In genomic region chr4:16944901-16945300, GRCm38 (mm10) we compare ENCODE assay signal across 24 mouse cellular contexts.
DNase-seq lines count a peak whose midpoint lies in the region; ATAC-seq and TF ChIP-seq lines count a peak whose summit lies in the region.
"Had no signal": no experiment of that assay in that cellular context is flagged by ENCODE, and none has a peak within 500 bp of the region (broad histone marks: within the 10 kb centered on the region; RNA-seq: fewer than 3 reads in every experiment).

No protein-coding gene starts in this region.

- peak; percentile 62; the same call in 1 of the 2 replicates for ATAC-seq in midbrain, embryonic 11.5 days (ENCODE audit: low FRiP score)
- no peak for ATAC-seq in midbrain, postnatal 0 days (ENCODE audit: low FRiP score)
- no peak for ATAC-seq in intestine, postnatal 0 days
- no peak for ATAC-seq in megakaryocyte, adult 5-6 weeks (ENCODE audit: poor library complexity, severe bottlenecking)
- ATAC-seq: CD4-positive, CD25-positive, alpha-beta regulatory T cell, adult 4 months; forebrain, postnatal 0 days; intestine, embryonic 16.5 days had no signal

- H3K27ac ChIP-seq in midbrain, embryonic 11.5 days (ENCODE audit: low read depth, low read length), result no peak overlapping the region
- H3K27ac ChIP-seq in midbrain, postnatal 0 days (ENCODE audit: low read depth, low read length), result no peak overlapping the region
- H3K27ac ChIP-seq in intestine, postnatal 0 days (ENCODE audit: low read depth, low read length), result no peak overlapping the region
- H3K27ac ChIP-seq: forebrain, embryonic 12.5 days; heart, adult 2 months; heart, embryonic 15.5 days; hindbrain, embryonic 14.5 days had no signal

- no peak overlapping the region for H3K4me2 ChIP-seq in midbrain, embryonic 11.5 days
- H3K4me2 ChIP-seq in midbrain, postnatal 0 days (ENCODE audit: low read depth, low read length, poor library complexity, severe bottlenecking), result no peak overlapping the region
- no peak overlapping the region for H3K4me2 ChIP-seq in intestine, postnatal 0 days (replicated peaks; ENCODE audit: low read depth)
- H3K4me2 ChIP-seq: forebrain, embryonic 12.5 days; heart, embryonic 11.5 days; heart, embryonic 15.5 days; hindbrain, embryonic 14.5 days had no signal

- H3K4me1 ChIP-seq in midbrain, embryonic 11.5 days (ENCODE audit: control insufficient read depth, insufficient read depth, low read length), result peaks cover 3% of the 10 kb centered on the region; the same call in 1 of the 2 replicates
- H3K4me1 ChIP-seq in midbrain, postnatal 0 days (ENCODE audit: insufficient read depth, low read length), result no peaks in the 10 kb centered on the region
- no peaks in the 10 kb centered on the region for H3K4me1 ChIP-seq in intestine, postnatal 0 days (replicated peaks; ENCODE audit: control insufficient read depth, insufficient read depth, low read length)
- H3K4me1 ChIP-seq: heart, embryonic 15.5 days had no signal

- H3K27me3 ChIP-seq in midbrain, embryonic 11.5 days (ENCODE audit: control insufficient read depth, insufficient read depth, low read length), result no peaks in the 10 kb centered on the region
- H3K27me3 ChIP-seq in midbrain, postnatal 0 days (ENCODE audit: insufficient read depth, low read length), result no peaks in the 10 kb centered on the region
- no peaks in the 10 kb centered on the region for H3K27me3 ChIP-seq in intestine, postnatal 0 days (replicated peaks; ENCODE audit: control insufficient read depth, insufficient read depth, low read length)
- H3K27me3 ChIP-seq: forebrain, embryonic 12.5 days; heart, embryonic 15.5 days had no signal

- no peak overlapping the region for H3K4me3 ChIP-seq in midbrain, embryonic 11.5 days (ENCODE audit: low read depth, low read length)
- no peak overlapping the region for H3K4me3 ChIP-seq in midbrain, postnatal 0 days (ENCODE audit: low read depth, low read length)
- no peak overlapping the region for H3K4me3 ChIP-seq in intestine, postnatal 0 days (ENCODE audit: low read depth, low read length)
- H3K4me3 ChIP-seq: forebrain, embryonic 12.5 days; heart, adult 2 months; heart, embryonic 15.5 days had no signal

- WGBS in midbrain, embryonic 11.5 days, result 19% methylated on average over 4 of the region's 4 CpGs
- 18% methylated on average over 4 of the region's 4 CpGs for WGBS in midbrain, postnatal 0 days
- 83% methylated on average over 4 of the region's 4 CpGs for WGBS in intestine, postnatal 0 days

- no peaks in the 10 kb centered on the region for H3K9me3 ChIP-seq in midbrain, embryonic 11.5 days (ENCODE audit: control insufficient read depth, low read length)
- no peaks in the 10 kb centered on the region for H3K9me3 ChIP-seq in midbrain, postnatal 0 days (ENCODE audit: low read length)
- H3K9me3 ChIP-seq in intestine, postnatal 0 days (ENCODE audit: control insufficient read depth), result no peaks in the 10 kb centered on the region
- H3K9me3 ChIP-seq: forebrain, embryonic 12.5 days; G1E; heart, embryonic 15.5 days had no signal

- peak; percentile 34 for DNase-seq in embryo, embryonic 10 days (ENCODE audit: low spot score)
- no peak for DNase-seq in embryo, embryonic 9.5 days (ENCODE audit: extremely low spot score)
- no peak for DNase-seq in midbrain, embryonic 11.5 days (ENCODE audit: low spot score, missing footprints)
- no peak for DNase-seq in midbrain, postnatal 0 days (ENCODE audit: low spot score)
- peak; percentile 39 for DNase-seq in embryo, embryonic 10.5 days (ENCODE audit: low spot score)
- DNase-seq in mesoderm, embryonic 11.5 days (ENCODE audit: low read depth, low spot score), result peak; percentile 6
- DNase-seq: adrenal gland, postnatal 10 days; B cell, adult 2 months; cerebellum, adult 18-20 months; cerebellum, adult 9-11 months; cerebellum, postnatal 36 days; forebrain, postnatal 0 days; gastrocnemius, postnatal 10 days; heart, adult 2 months; heart, postnatal 14 days had no signal

- no peaks in the 10 kb centered on the region for H3K36me3 ChIP-seq in midbrain, embryonic 11.5 days (ENCODE audit: control insufficient read depth, insufficient read depth, low read length)
- H3K36me3 ChIP-seq in midbrain, postnatal 0 days (ENCODE audit: insufficient read depth, low read length), result no peaks in the 10 kb centered on the region
- H3K36me3 ChIP-seq in intestine, postnatal 0 days (ENCODE audit: control insufficient read depth, insufficient read depth), result no peaks in the 10 kb centered on the region
- H3K36me3 ChIP-seq: forebrain, embryonic 12.5 days; G1E; heart, embryonic 15.5 days had no signal

- TF ChIP-seq CTCF in midbrain, postnatal 0 days (IDR thresholded peaks at IDR 0.05), result no peak
- no peak for TF ChIP-seq CTCF in intestine, postnatal 0 days (IDR thresholded peaks at IDR 0.05; ENCODE audit: low read depth)

- no peak overlapping the region for H3K9ac ChIP-seq in midbrain, embryonic 11.5 days (ENCODE audit: low read length)
- H3K9ac ChIP-seq in midbrain, postnatal 0 days (replicated peaks; ENCODE audit: low read length, poor library complexity, severe bottlenecking), result no peak overlapping the region
- no peak overlapping the region for H3K9ac ChIP-seq in intestine, postnatal 0 days (ENCODE audit: low read depth, low read length)
- H3K9ac ChIP-seq: forebrain, embryonic 12.5 days; forebrain, postnatal 0 days; heart, embryonic 15.5 days; hindbrain, embryonic 14.5 days had no signal

Comparison
In these comparisons a context has a peak if more than half of its experiments do, and no peak if none do; other contexts are left out.
1. DNase-seq: peak in embryo, embryonic 10 days (single experiment), embryo, embryonic 10.5 days (single experiment) and mesoderm, embryonic 11.5 days (single experiment); none in embryo, embryonic 9.5 days (single experiment), midbrain, embryonic 11.5 days (single experiment) and midbrain, postnatal 0 days (single experiment).